Mouse (Mus musculus): ENCODE measurements around the gene Brpf3.

DNA sequence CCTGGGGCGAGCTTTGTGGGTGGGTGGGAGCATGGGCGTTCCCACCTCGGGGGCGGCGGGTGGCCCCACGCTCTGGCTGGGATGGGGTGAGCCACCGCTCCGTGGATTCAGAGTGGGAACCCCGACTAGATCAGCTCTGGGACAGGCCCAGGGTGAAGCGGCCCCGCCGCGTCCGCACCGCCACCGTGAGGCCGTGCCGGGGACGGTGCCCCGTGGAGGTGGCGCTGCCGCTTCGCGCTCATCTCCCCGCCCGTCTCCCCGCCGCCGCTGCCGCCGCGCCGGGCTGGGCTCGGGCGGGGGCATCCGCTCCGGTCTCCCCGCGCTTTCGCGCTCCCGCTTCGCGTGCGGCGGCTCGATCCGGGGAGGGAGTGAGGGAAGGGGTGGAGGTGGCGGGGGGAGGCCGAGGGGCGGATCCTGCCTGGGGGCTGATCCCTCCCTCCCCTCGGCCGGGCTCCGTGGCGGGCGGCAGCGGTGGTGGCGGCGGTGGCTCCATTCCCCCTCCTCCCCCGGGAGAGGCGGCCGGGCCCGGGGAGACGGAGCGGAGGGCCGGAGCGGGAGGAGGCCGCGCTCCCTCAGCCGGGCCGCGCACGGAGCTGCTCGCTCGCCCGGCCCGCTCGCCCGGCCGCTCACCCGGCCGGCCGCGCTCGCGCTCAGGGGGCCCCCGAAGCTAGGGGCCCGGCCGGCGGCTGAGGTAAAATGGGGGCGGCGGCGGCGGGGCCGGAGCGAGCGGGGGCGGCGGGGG, at the start of gene Brpf3:
- TF ChIP-seq HCFC1 (IDR thresholded peaks at IDR 0.05; ENCODE audit: borderline replicate concordance, insufficient read depth, low read length) (0 out of 2 replicates have a peak, but pooled peaks have one; percentile 19), MAFK (IDR thresholded peaks at IDR 0.05; ENCODE audit: insufficient read depth, low read depth, low read length) (no peak), ZNF384 (IDR thresholded peaks at IDR 0.05; ENCODE audit: low read depth, low read length) (no peak)

All from ES-E14 (cell line).